Mouse (Mus musculus) stomach, embryonic 14.5 days (tissue): ENCODE results near the gene Lgi1. TPM values are rescaled to one million over a fixed set of nuclear protein-coding genes. Genes with fewer than 3 reads are reported as not detected.
A peak's percentile ranks its signal among the peaks of the same experiment; 100 is the strongest.

Experiments used
- ATAC-seq: fragments of 200-750 bp; cut with Nextera tagmentation; 2 replicates; pipeline ENCODE4 v1.8.0; 2017; ENCODE audit warnings: low read depth, moderate TSS enrichment; ENCODE audit not compliant: insufficient number of reproducible peaks, insufficient read depth, low FRiP score
- H3K27ac ChIP-seq: fragments of 300-500 bp; sonication (generic); 2 replicates; pipeline ENCODE4 v1.5.1; 2014; ENCODE audit warnings: mild to moderate bottlenecking, low read length, moderate library complexity, mixed read lengths
- H3K27me3 ChIP-seq: fragments of 300-500 bp; sonication (generic); 2 replicates; pipeline ENCODE4 v1.6.1; 2014; ENCODE audit warnings: low read length, control low read depth, mixed read lengths; ENCODE audit not compliant: control insufficient read depth, insufficient read depth
- H3K36me3 ChIP-seq: fragments of 300-500 bp; sonication (generic); 2 replicates; pipeline ENCODE4 v1.6.1; 2014; ENCODE audit warnings: mild to moderate bottlenecking, control low read depth, low read length, moderate library complexity, mixed read lengths; ENCODE audit not compliant: control insufficient read depth, insufficient read depth
- H3K4me1 ChIP-seq: fragments of 300-500 bp; sonication (generic); 2 replicates; pipeline ENCODE4 v1.6.1; 2014; ENCODE audit warnings: low read length, control low read depth, mixed read lengths; ENCODE audit not compliant: control insufficient read depth, insufficient read depth
- H3K4me2 ChIP-seq: fragments of 300-500 bp; sonication (generic); replicated peaks from 2 replicates; pipeline ENCODE4 v1.6.1; 2014; ENCODE audit warnings: low read depth, low read length, control low read depth
- H3K4me3 ChIP-seq: fragments of 300-500 bp; sonication (generic); 2 replicates; pipeline ENCODE4 v1.5.1; 2014; ENCODE audit warnings: low read depth, low read length, control low read depth
- H3K9ac ChIP-seq: fragments of 300-500 bp; sonication (generic); replicated peaks from 2 replicates; pipeline ENCODE4 v1.6.1; 2014; ENCODE audit warnings: low read depth, mild to moderate bottlenecking, control low read depth, low read length, moderate library complexity, mixed read lengths
- H3K9me3 ChIP-seq: fragments of 300-500 bp; sonication (generic); 2 replicates; pipeline ENCODE4 v1.6.1; 2016; ENCODE audit warnings: low read depth, low read length, control low read depth; ENCODE audit not compliant: control insufficient read depth
- WGBS: fragments of 180-500 bp; shearing (Covaris S2); extraction: QIAGEN DNeasy Blood & Tissue Kit; methylation state at CpG from one replicate; pipeline ENCODE4 v1.1.7; 2014; 5-methylcytosine and 5-hydroxymethylcytosine counted together
- polyA plus RNA-seq: library from polyadenylated mRNA; unstranded; fragments of >200 nt; fragmentation: Nextera tagmentation; extraction: Ambion mirVana; gene quantifications from 2 replicates; pipeline ENCODE4 v1.2.1, GENCODE M21; 2014

Lgi1 gene
- polyA plus RNA-seq, 1 experiment from 2014 or later, result 1.1 TPM

DNA sequence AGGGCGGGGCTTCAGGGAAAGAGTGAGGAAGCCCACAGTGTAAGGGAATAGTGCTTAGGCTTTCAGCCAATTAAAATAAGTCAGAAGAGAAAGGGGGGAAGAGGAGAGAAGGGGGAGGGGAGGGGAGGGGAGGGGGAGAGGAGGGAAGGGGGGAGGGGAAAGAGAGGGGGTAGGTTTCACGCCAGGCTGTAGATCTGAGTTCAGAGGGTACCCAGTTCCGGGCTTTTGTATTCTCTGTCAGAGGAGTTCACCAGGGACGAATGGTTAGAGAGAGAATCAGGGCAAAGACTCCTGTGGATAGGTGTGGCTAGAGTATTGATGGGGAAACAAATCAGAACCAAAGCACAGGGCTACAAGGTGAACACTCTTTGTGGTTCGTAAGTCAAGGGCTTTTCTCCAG, 27.8 kb upstream of the Lgi1 start:
- Histone ChIP-seq H3K4me2 (no peak overlapping the region), H3K9ac (no peak overlapping the region), H3K4me3 (no peak overlapping the region), H3K27me3 (no peaks in the 10 kb centered on the region), H3K36me3 (no peaks in the 10 kb centered on the region), H3K27ac (no peak overlapping the region), H3K9me3 (no peaks in the 10 kb centered on the region), H3K4me1 (no peaks in the 10 kb centered on the region)
- no peak for ATAC-seq
- 63% methylated on average over 5 of the region's 5 CpGs for WGBS

DNA sequence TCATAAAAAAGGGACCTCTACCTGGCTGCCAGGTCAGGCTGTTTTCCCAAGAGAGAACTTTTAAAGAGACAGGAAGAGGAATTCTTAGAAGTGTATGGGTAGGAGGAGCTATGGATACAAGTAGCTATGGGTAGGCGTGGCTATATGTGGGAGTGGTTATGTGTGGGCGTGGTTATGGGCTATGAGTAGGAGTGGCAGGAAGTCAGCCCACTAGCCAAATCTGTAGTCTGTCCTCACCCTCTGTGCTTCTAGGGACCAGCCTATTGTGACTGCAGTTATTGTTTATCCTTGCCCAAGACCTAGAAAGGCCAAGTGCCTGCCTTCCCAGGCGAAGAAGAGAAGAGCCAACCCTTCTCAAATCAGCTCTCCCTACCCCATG, 26.5 kb upstream of the Lgi1 start:
- Histone ChIP-seq H3K36me3 (no peaks in the 10 kb centered on the region), H3K4me2 (no peak overlapping the region), H3K9ac (no peak overlapping the region), H3K27ac (no peak overlapping the region), H3K4me1 (no peaks in the 10 kb centered on the region), H3K9me3 (no peaks in the 10 kb centered on the region), H3K4me3 (no peak overlapping the region), H3K27me3 (no peaks in the 10 kb centered on the region)
- ATAC-seq, result peak; percentile 42; the same call in 1 of the 2 replicates
- 42% methylated on average over 3 of the region's 3 CpGs for WGBS

DNA sequence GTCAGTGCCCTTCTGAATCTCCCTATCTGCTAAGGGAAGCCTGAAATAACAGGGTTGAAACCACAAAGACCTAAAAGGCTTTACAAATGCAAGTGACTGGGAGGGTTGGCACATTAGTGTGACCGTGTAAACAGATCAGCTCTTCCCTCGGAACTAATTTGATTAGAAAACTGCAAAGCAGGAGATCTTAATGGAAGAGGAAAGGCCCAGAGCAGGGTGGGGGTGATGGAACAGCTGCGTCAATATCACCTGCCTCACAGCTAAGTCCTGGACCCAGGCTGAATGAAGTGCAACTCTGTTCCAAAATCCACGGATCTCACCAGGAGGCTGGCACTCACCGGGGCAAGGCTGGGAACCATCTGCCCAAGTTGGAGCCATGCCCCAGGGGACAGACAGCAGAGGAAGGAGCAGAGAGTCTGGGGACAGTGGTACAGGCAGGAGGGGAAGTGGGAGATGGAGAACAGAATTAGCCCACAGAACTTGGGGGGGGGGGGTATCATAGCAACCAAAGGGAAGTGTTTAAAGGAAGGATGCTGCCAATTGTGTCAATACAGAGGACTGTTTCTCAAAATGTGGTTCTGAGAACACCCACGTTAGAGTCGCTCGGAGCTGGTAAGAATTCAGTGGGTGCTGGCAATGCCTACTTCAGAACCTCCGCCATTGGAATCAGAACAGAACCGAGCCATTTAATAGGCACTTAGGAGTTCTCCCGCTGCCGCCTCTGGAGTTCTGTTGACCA, 26.0 kb upstream of the Lgi1 start:
- WGBS, result 61% methylated on average over 12 of the region's 12 CpGs
- H3K9ac ChIP-seq, result no peak overlapping the region
- no peaks in the 10 kb centered on the region for H3K27me3 ChIP-seq
- no peaks in the 10 kb centered on the region for H3K9me3 ChIP-seq
- H3K4me3 ChIP-seq, result no peak overlapping the region
- no peaks in the 10 kb centered on the region for H3K4me1 ChIP-seq
- H3K27ac ChIP-seq, result no peak overlapping the region
- H3K36me3 ChIP-seq, result no peaks in the 10 kb centered on the region
- no peak overlapping the region for H3K4me2 ChIP-seq
- ATAC-seq, result no peak

DNA sequence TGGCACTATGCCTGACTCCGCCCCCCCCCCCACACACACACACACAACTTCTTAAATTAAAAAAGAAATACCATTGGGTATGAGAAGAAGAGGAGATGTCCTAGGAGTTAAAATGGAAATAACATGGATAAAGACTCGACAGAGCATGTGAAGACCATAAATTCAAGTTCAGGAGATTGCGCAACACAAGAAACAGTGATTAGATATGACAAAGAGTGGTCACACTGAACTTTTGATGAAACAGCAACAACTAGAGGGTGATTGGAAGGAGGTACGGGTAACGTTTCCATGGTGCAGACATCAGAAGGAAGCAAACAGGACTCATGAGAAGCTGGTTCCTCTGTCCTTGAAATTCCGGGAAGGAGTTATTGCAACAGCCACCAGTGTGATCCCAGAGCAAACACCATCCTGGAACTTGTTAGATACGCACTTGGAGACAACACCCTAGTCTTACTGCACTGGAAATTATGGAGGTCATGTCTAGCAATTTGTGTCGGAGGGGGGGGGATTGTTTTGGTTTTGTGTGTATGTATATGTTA, 22.0 kb upstream of the Lgi1 start:
- H3K9ac ChIP-seq, result no peak overlapping the region
- H3K9me3 ChIP-seq, result no peaks in the 10 kb centered on the region
- WGBS, result 84% methylated on average over 8 of the region's 8 CpGs
- H3K27me3 ChIP-seq, result no peaks in the 10 kb centered on the region
- no peak for ATAC-seq
- H3K4me1 ChIP-seq, result peaks cover 3% of the 10 kb centered on the region; the same call in 1 of the 2 replicates
- no peak overlapping the region for H3K4me3 ChIP-seq
- no peaks in the 10 kb centered on the region for H3K36me3 ChIP-seq
- no peak overlapping the region for H3K27ac ChIP-seq
- H3K4me2 ChIP-seq, result no peak overlapping the region

DNA sequence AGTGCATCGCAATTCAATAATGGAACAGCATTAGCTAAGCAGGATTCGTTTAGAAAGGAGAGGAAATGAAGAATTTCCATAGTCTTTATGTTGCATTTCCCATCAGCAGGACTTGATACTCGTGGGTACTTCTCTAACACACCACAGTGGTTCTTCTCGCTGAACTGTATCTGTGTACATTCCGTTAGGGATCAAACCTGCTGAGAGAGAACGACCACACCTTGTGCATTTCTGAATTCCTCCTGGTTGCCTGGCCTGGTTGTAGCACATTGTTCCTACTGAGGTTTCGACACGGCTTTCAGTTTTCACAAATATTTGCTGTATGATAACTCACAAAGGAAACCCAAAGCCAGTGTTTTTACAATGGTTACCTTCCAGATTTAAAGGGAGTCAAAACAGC, 19.6 kb upstream of the Lgi1 start:
- Histone ChIP-seq H3K4me1 (peaks cover 3% of the 10 kb centered on the region; the same call in 1 of the 2 replicates), H3K27ac (no peak overlapping the region; the same call in 1 of the 2 replicates), H3K9me3 (no peaks in the 10 kb centered on the region), H3K4me3 (no peak overlapping the region), H3K27me3 (no peaks in the 10 kb centered on the region), H3K36me3 (no peaks in the 10 kb centered on the region), H3K9ac (no peak overlapping the region), H3K4me2 (no peak overlapping the region)
- no peak for ATAC-seq
- WGBS, result 62% methylated on average over 8 of the region's 8 CpGs

DNA sequence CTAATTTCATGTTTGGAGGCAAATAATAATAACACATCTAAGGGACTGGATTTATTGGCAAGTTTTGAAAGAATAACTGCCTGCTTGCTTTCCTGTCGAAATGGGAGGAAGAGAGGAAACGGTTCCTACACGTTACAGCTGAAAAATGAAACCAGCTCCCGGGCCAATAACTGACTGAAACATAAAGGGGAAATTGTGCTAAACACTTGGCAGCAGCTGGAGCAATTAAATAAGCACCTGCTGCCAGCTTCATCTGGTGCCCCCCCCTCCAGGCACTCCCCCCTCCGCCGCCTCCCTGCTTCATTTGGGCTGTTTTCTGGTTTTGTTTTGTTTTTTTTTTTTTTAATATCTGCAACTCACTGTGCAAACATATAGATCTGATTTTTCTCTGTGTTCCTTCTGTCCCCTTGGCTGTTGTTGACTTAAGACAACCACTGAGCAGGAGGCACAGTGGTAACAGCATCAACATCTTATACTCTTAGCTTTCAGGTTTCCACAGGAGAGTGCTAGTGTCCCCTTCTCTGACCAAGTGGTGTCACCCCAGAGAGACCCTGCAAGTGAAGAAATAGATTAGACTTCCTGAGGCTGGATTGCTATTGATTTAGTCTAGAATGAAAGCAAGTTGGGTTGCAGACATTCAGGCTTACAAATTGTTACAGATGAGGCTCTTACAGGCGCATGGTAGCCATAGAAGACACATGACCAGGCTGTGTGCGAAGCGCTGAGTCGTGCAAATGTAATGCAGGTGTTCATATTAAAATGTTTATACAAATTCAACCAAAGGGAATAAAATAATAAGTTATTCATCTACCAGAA, 18.8 kb upstream of the Lgi1 start:
- Histone ChIP-seq H3K9ac (no peak overlapping the region), H3K4me1 (peaks cover 3% of the 10 kb centered on the region; the same call in 1 of the 2 replicates), H3K9me3 (no peaks in the 10 kb centered on the region), H3K4me2 (no peak overlapping the region), H3K27ac (no peak overlapping the region; the same call in 1 of the 2 replicates), H3K36me3 (no peaks in the 10 kb centered on the region), H3K27me3 (no peaks in the 10 kb centered on the region), H3K4me3 (no peak overlapping the region)
- ATAC-seq, result no peak
- 42% methylated on average over 10 of the region's 10 CpGs for WGBS

DNA sequence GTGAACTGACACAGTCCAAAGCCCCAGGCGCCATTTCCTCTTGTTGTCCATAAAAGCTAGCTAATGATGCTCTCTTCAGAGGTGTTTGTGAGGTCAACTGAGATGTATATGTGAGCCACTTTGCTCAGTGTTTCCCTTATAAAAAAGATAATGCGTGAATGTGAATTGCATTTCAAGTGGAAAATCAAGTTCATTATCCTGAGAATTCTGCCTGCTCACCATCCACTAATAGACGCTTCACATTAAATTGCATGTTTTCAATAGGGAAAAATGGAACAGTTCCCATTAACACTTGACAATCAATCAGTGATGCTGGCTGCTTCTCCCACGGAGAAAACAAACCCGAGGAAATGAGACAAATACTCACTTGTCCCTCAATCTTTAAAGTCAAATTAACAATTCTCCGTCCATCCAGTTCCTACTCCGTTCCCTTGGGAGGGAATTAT, 18.1 kb upstream of the Lgi1 start:
- no peak overlapping the region for H3K27ac ChIP-seq
- H3K9ac ChIP-seq, result no peak overlapping the region
- no peaks in the 10 kb centered on the region for H3K9me3 ChIP-seq
- peaks cover 3% of the 10 kb centered on the region; the same call in 1 of the 2 replicates for H3K4me1 ChIP-seq
- H3K27me3 ChIP-seq, result no peaks in the 10 kb centered on the region
- no peak for ATAC-seq
- no peaks in the 10 kb centered on the region for H3K36me3 ChIP-seq
- no peak overlapping the region for H3K4me2 ChIP-seq
- WGBS, result 71% methylated on average over 7 of the region's 7 CpGs
- H3K4me3 ChIP-seq, result no peak overlapping the region

DNA sequence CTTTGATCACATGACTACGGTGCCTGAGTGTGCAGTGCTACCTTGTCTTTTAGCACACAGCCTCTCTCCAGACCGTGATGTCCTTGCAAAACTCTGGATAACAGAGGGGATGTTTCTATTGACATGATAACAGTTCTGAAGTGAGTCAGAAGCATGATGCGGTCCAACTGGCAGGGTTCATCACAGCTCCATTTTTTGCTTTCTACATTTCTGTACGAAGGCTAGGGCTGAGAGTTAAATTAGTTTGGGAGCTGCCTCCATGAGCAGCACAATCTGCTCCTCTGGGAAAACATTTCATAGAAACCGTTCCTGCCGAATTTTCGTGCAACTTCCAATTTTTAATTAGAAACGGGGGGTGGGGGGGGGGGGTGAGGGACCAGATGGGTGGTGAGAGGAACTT, 14.7 kb upstream of the Lgi1 start:
- Histone ChIP-seq H3K4me2 (no peak overlapping the region), H3K4me3 (no peak overlapping the region), H3K9me3 (no peaks in the 10 kb centered on the region), H3K9ac (no peak overlapping the region), H3K4me1 (peaks cover 3% of the 10 kb centered on the region; the same call in 1 of the 2 replicates), H3K27me3 (no peaks in the 10 kb centered on the region), H3K36me3 (no peaks in the 10 kb centered on the region), H3K27ac (no peak overlapping the region)
- WGBS, result 74% methylated on average over 8 of the region's 8 CpGs
- no peak for ATAC-seq
